Mouse (Mus musculus) thymus, postnatal 25 days (tissue): ENCODE data around the gene Il10rb.
"Not testable (repeated sequence)": the region's sequence is repeated elsewhere in the genome, so short reads cannot be mapped to it uniquely, and the experiment has no call there.

Experiments
- DNase-seq: peaks from one replicate; pipeline ENCODE4 v3.0.0; 2022

The Il10rb gene

DNA sequence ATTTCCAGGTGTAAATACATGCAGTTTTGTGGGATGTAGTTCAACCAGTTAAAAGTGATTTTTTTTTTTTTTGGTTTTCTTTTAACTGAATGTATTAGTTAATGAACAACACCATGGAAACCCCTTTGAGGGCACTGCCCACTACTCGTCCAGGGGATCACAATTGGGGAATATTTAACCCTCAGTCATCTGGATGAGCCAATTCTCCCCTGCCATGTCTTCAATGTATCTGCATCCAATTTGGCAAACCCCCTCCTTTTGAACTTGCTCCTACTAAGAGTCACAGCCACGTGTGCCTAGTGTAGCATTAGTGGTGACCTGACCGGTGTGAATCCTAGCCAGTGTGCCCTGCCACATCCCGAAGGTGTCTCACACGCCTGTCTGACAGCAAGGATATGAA is 12.6 kb downstream of the Il10rb start:
- no peak for DNase-seq

DNA sequence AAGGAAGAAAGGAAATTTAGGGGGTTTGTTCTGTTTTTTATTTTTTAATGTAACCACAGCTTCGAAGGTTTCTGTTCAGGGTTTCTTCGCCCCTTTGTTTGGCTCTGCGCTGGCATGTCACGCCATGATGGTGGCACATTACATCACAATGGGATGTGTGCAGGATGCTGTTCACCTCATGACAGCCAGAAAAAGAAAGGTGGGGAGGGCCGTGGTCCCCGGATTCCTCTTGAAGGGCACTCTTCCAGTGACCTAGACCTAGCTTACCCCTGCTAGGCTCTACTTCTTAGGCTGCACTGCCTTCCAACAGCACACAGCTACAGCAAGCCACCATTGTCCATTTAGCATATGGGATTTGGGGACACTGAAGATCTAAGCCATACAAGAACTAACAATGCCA is 19.9 kb downstream of the Il10rb start:
- no peak for DNase-seq

DNA sequence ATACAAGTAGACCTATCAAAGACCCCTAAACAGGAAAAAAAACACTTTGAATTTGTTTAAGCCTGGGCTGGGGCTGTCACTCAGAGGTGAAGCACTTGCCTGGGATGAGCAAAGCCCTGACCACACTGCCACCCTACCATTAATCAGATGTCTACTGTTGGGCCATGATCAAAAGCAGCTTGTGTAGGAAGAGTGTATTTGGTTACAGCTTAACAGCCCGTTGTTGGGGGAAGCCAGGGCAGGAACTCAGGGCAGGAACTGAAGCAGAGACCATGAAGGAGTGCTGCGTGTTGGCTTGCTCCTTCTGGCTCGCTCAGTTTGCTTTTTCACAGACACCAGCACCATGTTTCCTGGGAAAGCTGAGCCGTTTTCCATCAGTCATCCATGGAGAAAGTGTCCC is 20.6 kb downstream of the Il10rb start:
- no peak for DNase-seq

DNA sequence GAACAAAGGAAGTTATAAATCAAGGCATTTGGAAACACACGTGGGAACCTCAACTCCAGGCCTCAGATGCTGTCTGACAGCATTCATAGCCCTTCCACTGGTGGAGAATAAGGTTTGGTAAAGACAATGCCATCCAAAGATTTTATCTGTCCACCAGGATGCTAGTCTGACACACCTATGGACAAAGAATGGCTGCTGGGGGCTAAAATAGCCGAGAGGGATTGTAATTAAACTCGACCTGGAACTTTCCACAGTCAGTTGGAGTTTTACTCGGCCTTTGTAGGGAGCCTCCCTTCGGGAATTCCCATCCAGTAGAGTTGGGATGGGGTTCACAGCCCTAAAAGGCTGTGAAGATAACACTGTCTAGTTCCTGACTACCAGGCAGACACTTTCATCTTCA is 21.5 kb downstream of the Il10rb start:
- DNase-seq, result no peak

DNA sequence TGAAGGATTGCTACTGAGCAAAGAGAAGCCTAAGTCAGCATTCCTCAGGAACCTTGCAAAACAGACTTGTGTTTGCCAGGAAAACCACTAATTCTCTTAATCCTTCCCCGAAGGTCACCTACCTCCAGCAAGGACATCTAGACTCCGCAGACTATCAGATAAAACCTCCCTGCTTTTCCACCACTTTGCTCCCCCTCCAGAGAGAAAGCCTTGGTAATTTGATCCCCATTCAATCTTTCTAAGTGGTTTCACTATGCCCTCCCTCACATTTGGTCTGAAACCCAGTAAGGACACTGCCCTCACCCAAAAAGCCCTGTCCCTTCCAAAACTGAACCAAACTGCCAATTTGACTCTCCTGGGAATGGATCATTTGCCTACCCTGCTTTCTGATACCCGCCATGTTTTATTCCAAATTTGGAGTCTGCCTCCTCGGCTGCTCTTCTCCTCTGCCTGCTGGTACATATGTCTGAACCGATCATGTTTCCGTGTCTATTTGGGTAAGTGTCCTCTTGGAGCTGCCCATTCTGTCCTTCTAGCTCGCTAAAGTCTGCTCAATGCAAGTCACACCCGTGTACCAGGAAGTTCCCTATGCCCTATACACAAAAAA is 22.4 kb downstream of the Il10rb start:
- DNase-seq, result no peak

DNA sequence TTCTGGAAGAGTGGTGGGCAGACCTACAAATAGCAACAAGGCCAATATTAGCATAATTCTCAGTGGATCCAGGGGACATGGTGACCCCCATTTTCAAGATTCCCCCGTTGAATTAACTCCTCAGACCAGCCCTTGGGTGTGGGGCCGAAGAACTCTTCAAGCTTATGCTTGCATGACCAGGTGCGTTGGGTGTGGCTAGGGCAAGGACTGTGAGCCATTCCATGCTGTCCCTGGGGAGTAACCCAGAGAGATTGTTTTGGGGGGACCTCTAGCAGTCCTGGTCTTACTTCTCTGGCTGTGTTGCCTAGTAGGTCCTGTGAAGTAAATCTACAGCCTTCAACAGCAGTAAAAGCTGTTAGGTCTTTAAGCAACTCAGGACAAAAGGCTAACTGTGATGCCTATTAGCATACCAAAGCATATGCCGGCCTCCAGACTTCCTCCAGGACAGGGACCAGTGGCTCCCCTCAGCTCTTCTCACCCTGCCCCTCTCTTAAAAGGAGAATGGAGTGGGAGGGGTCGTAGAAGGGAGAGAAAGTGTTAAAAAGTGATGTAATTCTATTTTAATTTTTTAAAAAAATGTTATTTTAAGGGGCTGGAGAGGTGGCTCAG is 26.9 kb downstream of the Il10rb start:
- no peak for DNase-seq

DNA sequence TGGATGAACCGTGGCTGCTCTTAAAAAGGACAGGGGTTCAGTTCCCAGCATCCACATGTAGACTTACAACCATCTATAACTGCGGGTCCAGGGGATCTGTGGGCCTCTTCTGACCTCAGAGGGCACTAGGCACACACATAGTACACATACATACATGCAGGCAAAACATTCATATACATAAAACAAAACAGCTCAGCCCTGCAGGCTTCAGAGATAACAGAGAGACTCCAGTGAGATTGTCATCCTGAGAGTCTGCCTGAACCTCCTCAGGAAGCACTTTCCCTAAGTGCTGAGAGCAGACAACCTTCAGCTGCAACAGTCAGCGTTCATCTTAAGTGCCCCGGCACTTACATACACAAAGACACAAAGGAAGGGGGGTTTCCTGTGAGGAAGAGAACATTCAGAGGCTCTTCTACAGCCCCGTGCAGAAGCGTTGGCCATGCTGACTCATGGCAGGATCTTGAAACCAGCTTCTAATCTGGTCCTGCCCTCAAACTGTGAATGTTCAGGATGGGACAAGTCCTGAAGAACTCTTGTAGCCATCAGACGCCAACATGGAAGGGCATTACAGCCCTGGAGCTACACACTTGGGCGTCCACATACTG is 27.5 kb downstream of the Il10rb start:
- peak; percentile 63 for DNase-seq

DNA sequence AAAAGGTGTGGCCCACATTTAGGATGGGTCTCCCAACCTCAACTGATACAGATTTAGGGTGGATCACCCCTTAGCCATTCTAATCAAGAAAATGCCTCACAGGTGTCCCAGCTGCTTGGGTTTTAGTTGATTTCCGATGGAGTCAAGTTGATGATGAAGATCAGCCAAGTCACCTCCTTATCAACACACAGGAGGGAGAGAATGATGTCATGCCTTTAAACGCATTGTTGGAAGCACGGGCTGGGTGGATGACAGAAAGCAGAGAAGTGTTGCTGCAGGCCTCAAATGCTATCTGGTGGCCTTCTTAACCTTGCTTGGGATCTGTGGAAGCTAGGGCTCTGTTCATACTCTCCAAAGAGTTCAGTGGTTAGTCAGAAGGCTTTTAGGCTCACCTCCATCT is 28.2 kb downstream of the Il10rb start:
- no peak for DNase-seq

DNA sequence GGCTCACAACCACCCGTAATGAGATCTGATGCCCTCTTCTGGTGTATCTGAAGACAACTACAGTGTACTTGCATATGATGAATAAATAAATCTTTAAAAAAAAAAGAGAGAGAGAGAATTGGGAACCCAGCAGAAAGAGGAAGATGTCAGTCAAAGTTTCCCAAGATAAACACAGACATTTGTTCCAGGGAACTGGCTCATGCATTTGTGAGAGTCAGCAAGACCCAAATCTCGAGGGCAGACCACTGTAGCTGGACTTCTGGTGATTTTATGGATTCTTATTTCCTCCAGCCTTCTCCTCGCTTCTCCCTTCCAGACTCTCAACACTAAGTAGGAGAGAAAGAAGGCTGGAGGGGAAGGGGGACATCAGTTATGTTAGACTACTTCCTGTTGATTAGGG is 32.1 kb downstream of the Il10rb start:
- no peak for DNase-seq

DNA sequence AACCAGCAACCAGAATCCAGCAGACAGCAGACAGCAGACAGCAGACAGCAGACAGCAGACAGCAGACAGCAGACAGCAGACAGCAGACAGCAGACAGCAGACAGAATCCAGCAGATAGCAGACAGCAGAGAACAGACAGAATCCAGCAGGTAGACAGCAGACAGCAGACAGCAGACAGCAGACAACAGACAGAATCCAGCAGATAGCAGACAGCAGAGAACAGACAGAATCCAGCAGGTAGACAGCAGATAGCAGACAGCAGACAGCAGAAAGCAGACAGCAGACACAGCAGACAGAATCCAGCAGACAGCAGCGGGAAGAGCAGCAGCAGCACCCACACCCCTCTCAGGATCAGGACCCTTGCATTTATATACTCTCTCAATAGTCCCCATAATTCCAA is 32.6 kb downstream of the Il10rb start:
- not testable (repeated sequence) for DNase-seq

DNA sequence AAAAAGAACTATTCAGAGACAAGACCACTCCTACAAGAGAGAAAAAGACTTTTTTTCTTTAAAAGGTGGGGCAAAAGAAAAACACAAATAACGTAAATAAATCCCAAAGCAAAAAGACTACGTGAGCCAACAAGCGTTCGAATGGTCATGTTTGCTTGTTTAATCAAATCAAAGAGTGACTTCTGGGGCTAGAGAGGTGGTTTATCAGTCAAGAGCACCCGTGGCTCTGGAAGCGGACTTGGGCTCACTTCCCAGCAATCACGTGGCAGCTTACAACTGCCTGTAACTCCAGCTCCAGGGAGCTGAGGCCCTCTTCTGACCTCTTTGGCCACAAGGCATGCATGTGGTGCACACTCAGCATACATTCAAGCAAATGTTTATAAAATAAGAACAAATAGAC is 35.4 kb downstream of the Il10rb start:
- DNase-seq, result no peak

DNA sequence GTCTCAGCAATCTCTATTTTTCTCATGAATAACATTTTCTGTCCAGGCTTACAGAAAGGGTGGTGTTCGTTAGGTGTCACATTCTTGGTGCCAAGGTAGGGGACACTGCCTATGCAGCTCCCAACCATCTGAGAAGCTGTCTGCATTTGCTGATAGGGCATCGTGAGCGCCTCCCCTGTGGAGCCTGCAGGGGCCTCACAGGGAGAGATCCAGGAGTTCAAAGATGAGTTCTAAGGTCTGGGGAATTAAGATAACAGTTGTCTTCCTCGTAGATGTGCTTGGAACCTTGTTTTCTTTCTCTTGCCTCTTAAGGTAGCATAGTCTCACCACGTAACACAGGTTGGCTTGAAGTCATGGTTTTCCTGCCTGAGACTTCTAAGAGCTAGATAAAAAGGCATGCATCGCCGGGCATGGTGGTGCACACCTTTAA is 35.9 kb downstream of the Il10rb start:
- peak; percentile 56 for DNase-seq

DNA sequence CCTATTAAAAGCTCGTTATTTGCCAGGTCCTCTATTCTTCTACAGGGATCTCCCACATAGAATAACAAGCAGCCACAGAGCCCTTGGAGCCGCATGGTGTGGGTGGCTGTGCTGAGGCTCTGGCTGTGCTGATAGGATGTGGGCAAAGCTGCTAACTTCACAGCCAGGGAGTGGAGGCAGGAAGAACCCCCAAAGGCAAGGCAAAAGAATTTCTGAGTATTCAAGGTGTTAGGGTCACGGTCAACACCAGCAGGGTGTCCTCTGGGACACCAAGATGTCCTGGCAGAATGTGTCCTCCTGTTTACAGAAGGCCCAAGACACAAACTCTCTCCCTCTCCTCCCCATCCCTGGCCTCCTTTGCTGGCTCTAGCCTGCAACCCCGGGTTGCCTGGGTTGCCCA is 36.5 kb downstream of the Il10rb start:
- DNase-seq, result peak; percentile 72

DNA sequence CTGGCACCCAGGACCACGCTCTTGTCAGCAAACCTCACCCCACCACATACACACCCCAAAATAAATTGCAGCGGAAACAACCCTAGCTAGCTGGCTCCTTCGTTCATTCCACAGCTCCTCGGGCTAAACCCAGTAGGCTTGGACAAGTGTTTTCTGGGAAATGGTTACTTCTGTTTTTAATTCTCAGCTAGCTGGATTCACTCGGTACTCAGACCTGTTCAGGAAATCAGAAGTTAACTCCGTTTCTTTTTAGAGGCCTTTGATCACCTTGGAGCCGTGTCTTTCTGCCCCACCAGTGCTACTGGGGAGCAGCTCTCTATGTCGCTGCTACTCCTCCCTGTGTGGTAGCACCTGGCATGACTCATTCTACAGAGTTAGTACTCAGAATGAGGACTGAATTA is 37.2 kb downstream of the Il10rb start:
- DNase-seq, result peak; percentile 63

DNA sequence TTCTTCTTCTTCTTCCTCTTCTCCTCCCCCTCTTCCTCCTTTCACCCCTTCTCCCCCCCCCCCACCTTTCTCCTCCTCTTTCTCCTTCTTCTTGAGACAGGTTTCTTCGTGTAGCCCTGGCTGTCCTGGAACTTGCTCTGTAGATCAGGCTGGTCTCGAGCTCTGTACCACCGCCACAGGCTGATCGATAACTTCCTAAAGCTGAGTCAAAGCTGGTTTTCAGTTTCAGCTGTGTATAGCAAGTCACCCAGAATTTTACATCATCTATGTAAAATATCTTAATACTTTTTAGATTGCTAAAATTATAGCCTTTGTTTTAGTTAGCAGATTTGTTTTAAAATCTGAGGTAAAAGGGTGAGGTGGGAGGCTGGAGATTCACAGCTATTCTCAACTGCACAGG is 38.9 kb downstream of the Il10rb start:
- no peak for DNase-seq

DNA sequence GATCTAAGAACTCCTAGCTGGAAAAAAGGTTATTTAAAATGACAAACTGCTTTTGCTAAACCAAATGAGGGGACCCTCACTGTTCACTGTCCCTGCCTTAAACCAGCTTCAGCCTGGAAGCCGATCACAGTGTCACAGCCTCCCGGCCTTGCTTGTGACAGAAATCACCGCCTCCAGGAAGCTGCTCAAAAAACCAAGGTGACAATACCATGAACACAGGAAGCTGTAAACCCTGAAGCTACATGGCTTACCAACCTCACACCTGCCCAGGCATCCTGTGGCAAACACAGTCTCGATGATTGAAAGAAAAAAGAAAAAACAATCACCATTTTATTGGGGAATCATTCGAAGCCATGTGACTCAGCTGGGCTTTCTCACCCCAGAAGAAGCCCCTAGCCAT is 39.6 kb downstream of the Il10rb start:
- DNase-seq, result peak; percentile 75

DNA sequence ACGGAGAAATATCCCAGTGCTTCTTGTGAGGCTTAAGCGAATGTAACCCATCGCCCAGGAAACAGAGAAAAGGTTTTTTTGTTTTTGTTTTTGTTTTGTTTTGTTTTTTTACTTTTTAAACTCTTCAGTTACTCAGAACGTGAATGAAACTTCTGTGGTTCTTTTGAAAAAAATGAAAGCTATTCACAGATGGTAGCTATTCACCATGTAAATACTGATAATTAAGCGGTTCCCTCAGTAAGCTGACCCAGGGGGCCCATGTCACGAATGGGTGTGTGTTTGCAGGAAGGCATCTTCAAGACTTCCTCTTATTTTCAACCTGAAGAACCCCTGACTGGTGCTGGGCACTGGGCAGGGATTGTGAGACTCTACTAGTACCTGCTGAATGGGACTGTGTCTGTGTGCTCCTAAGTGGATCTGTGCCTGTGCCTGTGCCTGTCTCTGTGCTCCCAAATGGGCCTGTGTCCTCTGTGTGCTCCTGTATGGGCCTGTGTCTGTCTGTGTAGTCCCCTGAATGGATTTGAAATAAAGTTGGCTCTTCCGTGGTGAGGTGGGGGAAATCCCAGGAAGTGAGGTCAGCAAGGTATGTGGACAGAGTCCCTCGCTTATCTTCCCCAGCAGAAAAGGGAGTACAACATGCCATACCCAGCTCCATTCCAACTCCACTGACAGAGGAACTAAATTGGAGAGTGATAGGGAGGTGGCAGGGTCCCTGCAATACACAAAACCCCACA is 41.0 kb downstream of the Il10rb start:
- DNase-seq, result no peak

DNA sequence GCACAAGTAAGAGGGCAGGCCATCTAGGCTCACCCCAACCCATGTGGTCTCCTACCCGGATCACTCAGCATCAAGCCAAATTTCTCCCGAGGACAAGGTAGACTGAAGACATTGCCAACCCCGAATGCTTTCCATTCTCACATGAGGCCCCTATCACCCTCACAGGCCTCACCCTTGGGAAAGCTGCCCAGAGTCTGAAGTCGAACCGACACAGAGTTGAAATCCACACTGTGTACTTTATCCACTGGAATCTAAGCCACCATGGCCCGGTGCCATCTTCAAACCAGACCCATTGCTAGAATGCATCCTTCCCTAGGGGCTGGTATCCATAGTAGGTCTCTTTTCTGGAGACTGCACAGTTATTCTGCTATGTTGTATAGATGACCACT is 41.5 kb downstream of the Il10rb start:
- DNase-seq, result no peak

DNA sequence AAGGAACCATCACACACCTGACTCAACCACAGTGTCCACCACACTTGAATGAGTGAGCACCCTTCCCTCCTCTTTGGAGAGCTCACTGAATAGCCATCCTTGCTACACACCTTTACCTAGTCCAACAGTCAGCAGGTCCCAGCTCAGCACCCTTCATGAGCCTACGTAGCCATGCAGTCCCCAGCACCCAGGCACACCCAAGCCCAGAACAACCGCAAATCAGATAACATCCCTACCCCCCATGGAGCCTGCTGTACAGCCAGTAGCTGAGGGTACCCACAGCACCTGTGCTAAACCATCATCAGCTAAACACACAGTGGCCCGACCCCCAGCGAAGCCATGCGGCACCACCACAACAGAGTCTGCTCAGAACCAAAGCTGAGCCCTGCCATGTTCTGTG is 42.1 kb downstream of the Il10rb start:
- DNase-seq, result peak; percentile 48

DNA sequence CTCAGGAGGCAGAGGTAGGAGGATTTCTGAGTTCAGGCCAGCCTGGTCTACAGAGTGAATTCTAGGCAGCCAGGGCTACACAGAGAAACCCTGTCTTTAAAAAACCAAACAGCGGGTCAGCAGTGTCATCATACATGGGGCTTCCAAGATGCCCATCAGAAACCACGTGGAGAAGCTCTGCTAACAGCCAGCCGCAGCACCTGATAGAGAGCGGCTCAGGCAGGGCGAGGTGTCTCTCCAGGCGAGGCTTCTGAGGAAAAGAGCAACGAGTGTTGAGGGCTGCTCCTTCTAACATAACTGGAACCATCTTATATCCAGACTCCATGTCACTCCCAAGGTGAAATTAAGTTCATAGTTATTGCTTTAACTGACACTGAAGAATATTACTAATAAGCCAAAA is 42.9 kb downstream of the Il10rb start:
- DNase-seq, result no peak

DNA sequence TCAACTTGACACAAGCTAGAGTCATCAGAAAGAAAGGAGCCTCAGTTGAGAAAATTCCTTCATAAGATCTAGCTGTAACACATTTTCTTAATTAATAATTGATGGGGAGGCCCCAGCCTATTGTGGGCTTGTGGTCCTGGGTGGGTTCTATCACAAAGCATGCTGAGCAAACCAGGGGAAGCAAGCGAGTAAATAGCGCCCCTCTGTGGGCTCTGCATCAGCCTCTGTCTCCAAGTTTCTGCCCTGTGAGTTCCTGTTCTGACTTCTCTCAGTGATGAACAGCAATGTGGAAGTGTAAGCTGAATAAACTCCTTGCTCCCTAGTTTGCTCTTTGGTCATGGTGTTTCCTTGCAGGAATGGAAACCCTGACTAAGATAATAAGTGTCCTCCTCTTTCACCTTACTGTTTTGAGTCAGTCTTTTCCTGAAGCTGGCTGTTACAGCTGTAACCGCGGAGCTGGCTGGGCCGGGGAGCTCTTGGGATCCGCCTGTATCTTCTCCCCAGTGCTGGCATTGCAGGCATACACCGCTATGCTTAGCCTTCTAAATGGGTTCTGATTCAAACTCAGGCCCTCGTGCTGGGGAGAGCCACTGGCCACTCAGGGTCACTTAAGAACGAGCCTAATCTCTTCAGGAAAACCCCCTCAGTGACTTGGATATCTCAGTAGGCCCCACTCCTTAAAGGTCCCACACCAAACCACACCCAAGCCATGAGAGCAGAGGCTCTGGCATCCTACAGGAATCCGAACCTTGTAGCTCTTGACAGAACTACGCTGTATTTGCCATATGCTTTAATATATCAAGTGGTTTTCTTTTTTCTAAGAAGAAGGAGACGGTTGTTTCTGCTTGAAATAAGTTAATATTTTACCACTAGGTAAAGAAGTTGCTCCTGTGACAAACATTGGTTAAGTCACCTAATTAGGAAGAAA is 44.4 kb downstream of the Il10rb start:
- peak; percentile 52 for DNase-seq

DNA sequence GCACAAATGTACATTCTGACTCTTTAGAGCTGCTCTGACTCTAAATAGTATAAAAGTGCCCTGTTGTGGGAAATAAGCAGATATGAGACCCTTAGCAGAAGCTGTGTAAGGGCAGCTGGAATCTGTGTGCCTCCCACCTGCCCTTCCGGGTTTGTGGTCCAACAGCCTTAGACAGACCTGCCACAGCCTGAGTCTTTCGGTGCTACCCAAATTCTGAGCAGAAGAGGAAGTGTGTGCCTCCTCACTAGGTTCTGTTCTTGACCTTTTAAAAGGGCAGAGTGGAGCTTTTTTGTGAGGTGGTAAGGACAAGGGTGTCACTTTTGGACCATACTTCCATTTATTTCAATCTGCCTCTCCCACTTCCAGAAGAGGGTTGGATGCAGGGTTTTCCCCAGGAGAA is 46.0 kb downstream of the Il10rb start:
- DNase-seq, result peak; percentile 62

DNA sequence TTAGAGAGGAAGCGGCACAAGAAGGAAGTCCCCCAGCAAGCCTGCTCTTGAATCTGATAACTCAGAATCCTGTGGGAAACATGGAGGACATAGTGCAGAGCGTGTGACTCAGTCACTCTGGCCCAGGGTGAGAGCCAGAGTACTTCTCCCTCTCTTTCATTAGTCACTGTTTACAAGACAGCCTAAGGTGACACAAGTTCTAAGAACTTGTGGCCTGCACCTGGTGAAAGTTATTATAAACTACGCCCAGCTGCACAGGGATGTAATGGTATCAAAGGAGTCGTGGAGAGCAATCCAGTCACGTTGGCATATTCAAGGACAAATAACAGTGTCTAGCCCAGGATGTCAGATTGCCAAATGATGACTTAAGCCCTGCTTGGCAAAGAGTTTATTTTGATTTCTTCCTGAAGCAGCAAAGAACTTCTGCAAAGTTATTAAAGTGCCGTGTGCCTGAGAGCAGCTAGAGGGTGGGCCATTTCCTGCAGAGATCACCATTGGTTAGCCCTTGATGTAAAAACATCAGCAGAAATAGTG is 46.5 kb downstream of the Il10rb start:
- no peak for DNase-seq
